8 mouse cellular contexts compared by ENCODE assay signal in the genomic region with DNA sequence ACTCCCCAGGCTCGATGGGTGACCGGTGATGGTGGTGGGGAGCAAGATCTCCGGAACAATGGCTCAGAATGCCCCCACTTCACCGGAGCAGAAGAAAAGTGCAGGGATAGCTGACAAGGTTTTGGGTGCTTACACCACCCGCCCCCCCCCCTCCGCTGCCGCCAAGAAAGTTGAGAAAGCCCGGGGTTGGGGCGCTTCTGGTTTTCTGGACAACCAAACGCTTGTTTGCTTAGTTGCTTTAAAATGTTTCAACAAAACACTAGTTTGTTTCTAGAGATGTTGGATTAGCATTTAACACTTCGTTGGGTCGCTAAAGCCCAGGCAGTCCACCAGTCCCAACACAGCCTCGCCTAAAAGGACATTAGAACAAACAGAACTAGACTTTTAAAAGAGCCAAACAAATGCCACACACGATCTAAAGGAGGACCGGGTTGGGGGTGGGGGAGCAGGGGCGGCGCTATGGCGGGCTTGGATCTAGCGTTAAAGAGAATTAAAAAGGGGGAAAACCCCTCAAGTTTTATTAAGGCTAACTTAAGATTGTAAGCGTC. TPM values are rescaled to one million over a fixed set of nuclear protein-coding genes. Genes with fewer than 3 reads are reported as not detected.
DNase-seq lines count a peak whose midpoint lies in the region; ATAC-seq and TF ChIP-seq lines count a peak whose summit lies in the region.

No protein-coding gene starts in this region.

- peaks cover 4% of the 10 kb centered on the region; the same call in 1 of the 2 replicates for H3K36me3 ChIP-seq in kidney, adult 2 months (ENCODE audit: control insufficient read depth, insufficient read depth, low read length)
- H3K36me3 ChIP-seq in ES-E14 (ENCODE audit: control insufficient read depth, insufficient read depth, low read length, poor library complexity, severe bottlenecking) = peaks cover 7% of the 10 kb centered on the region
- H3K36me3 ChIP-seq in forebrain, embryonic 14.5 days (ENCODE audit: control insufficient read depth, insufficient read depth, low read length) = no peaks in the 10 kb centered on the region
- no peaks in the 10 kb centered on the region; the same call in 1 of the 2 replicates for H3K36me3 ChIP-seq in liver, embryonic 11.5 days (ENCODE audit: control insufficient read depth, insufficient read depth, low read length)
- H3K36me3 ChIP-seq in stomach, embryonic 16.5 days (ENCODE audit: control insufficient read depth, insufficient read depth, low read length) = peaks cover 3% of the 10 kb centered on the region; the same call in 1 of the 2 replicates

- H3K4me3 ChIP-seq in kidney, adult 2 months (ENCODE audit: insufficient read depth, low read depth, low read length) = peak overlapping the region; percentile 50
- H3K4me3 ChIP-seq in ES-E14 (ENCODE audit: insufficient read depth in 1 of 2, low read depth in 1 of 2, low read length in 2 of 2, poor library complexity in 1 of 2, severe bottlenecking in 1 of 2) = peak overlapping the region; percentile 69 to 75
- H3K4me3 ChIP-seq in forebrain, embryonic 14.5 days (ENCODE audit: low read depth, low read length) = peak overlapping the region; percentile 62
- H3K4me3 ChIP-seq in liver, embryonic 11.5 days (ENCODE audit: low read depth, low read length) = peak overlapping the region; percentile 74
- peak overlapping the region; percentile 74 for H3K4me3 ChIP-seq in stomach, embryonic 16.5 days (replicated peaks; ENCODE audit: low read length)

- intact Hi-C loops in left cerebral cortex, postnatal 36 days (cut with DNase I) = loop anchor here (2.0 to 5.0 kb wide), 3 partner anchors 94 to 355 kb away; no protein-coding TSS in a partner anchor

- in situ Hi-C loops in ES-E14 (cut with MboI; ENCODE audit: low sequenced_read_pairs in 2 of 2, unreplicated experiment in 2 of 2) = no loop called here

- peaks cover 17% of the 10 kb centered on the region for H3K4me1 ChIP-seq in kidney, adult 2 months (ENCODE audit: control insufficient read depth, insufficient read depth, low read length)
- peaks cover 2 to 6% of the 10 kb centered on the region in 2 experiments; a peak in 3 of 4 replicates for H3K4me1 ChIP-seq in ES-E14 (ENCODE audit: control insufficient read depth in 2 of 2, insufficient read depth in 2 of 2, low read length in 2 of 2, poor library complexity in 1 of 2)
- peaks cover 23% of the 10 kb centered on the region for H3K4me1 ChIP-seq in forebrain, embryonic 14.5 days (ENCODE audit: control insufficient read depth, insufficient read depth, low read length)
- peaks cover 6% of the 10 kb centered on the region; the same call in 1 of the 2 replicates for H3K4me1 ChIP-seq in liver, embryonic 11.5 days (replicated peaks; ENCODE audit: control insufficient read depth, insufficient read depth, low read length)
- peaks cover 6% of the 10 kb centered on the region; the same call in 1 of the 2 replicates for H3K4me1 ChIP-seq in stomach, embryonic 16.5 days (ENCODE audit: control insufficient read depth, insufficient read depth, low read length)

- no peaks in the 10 kb centered on the region for H3K9me3 ChIP-seq in ES-E14 (ENCODE audit: control insufficient read depth, insufficient read depth, low read depth, low read length)
- H3K9me3 ChIP-seq in forebrain, embryonic 14.5 days (replicated peaks; ENCODE audit: control insufficient read depth, low read length) = no peaks in the 10 kb centered on the region
- no peaks in the 10 kb centered on the region for H3K9me3 ChIP-seq in liver, embryonic 11.5 days (ENCODE audit: control insufficient read depth, low read length)
- H3K9me3 ChIP-seq in stomach, embryonic 16.5 days (replicated peaks; ENCODE audit: control insufficient read depth, low read length) = no peaks in the 10 kb centered on the region

- peak overlapping the region; percentile 92 for H3K27ac ChIP-seq in kidney, adult 2 months (ENCODE audit: insufficient read depth, low read depth, low read length)
- peak overlapping the region; percentile 99 for H3K27ac ChIP-seq in ES-E14 (ENCODE audit: insufficient read depth, low read depth, low read length, poor library complexity, severe bottlenecking)
- H3K27ac ChIP-seq in forebrain, embryonic 14.5 days (ENCODE audit: low read depth, low read length) = peak overlapping the region; percentile 90
- H3K27ac ChIP-seq in liver, embryonic 11.5 days (ENCODE audit: low read depth, low read length) = peak overlapping the region; percentile 95
- peak overlapping the region; percentile 97 for H3K27ac ChIP-seq in stomach, embryonic 16.5 days (ENCODE audit: low read length)

- peak overlapping the region; percentile 94 for H3K4me2 ChIP-seq in forebrain, embryonic 14.5 days (ENCODE audit: low read length)
- H3K4me2 ChIP-seq in liver, embryonic 11.5 days = peak overlapping the region; percentile 92
- H3K4me2 ChIP-seq in stomach, embryonic 16.5 days (ENCODE audit: low read depth, low read length) = peak overlapping the region; percentile 85

- peak; percentile 45 for ATAC-seq in forebrain, embryonic 14.5 days
- ATAC-seq in liver, embryonic 11.5 days (replicated peaks; ENCODE audit: low FRiP score) = no peak
- 0 out of 2 replicates have a peak, but pooled peaks have one; percentile 7 for ATAC-seq in stomach, embryonic 16.5 days (ENCODE audit: insufficient read depth, low FRiP score)

- H3K27me3 ChIP-seq in kidney, adult 2 months (replicated peaks; ENCODE audit: control insufficient read depth, insufficient read depth, low read length) = no peaks in the 10 kb centered on the region
- peaks cover 14% of the 10 kb centered on the region; the same call in 1 of the 2 replicates for H3K27me3 ChIP-seq in forebrain, embryonic 14.5 days (replicated peaks; ENCODE audit: control insufficient read depth, insufficient read depth, low read length)
- peaks cover 16% of the 10 kb centered on the region for H3K27me3 ChIP-seq in liver, embryonic 11.5 days (replicated peaks; ENCODE audit: control insufficient read depth, insufficient read depth, low read length)
- H3K27me3 ChIP-seq in stomach, embryonic 16.5 days (ENCODE audit: control insufficient read depth, insufficient read depth, low read length) = no peaks in the 10 kb centered on the region

- no peak for TF ChIP-seq POLR2A in kidney, adult 2 months (IDR thresholded peaks at IDR 0.05; ENCODE audit: low read depth, low read length)

- no peak for TF ChIP-seq CTCF in kidney, adult 2 months (conservative IDR thresholded peaks at IDR 0.05; ENCODE audit: insufficient read depth, insufficient read length, low read depth, low read length)

- peak overlapping the region; percentile 96 for H3K9ac ChIP-seq in ES-E14 (ENCODE audit: insufficient read depth, low read depth, low read length, poor library complexity, severe bottlenecking)
- H3K9ac ChIP-seq in forebrain, embryonic 14.5 days (ENCODE audit: low read length) = peak overlapping the region; percentile 86
- peak overlapping the region; percentile 78 for H3K9ac ChIP-seq in liver, embryonic 11.5 days (ENCODE audit: low read depth, low read length)
- peak overlapping the region; percentile 92 for H3K9ac ChIP-seq in stomach, embryonic 16.5 days (ENCODE audit: low read length)

- DNase-seq in kidney, adult 2 months = no peak
- no peak for DNase-seq in kidney, adult 8-10 months
- DNase-seq in ES-E14 (ENCODE audit: low read depth, low spot score) = no peak
- DNase-seq in forebrain, embryonic 14.5 days (ENCODE audit: low spot score) = peak; percentile 75
- no peak for DNase-seq in liver, embryonic 11.5 days (ENCODE audit: low spot score)
- no peak for DNase-seq in left cerebral cortex, postnatal 36 days (ENCODE audit: low spot score in 2 of 2)
- DNase-seq in right cerebral cortex, postnatal 36 days (ENCODE audit: low spot score in 2 of 2) = no peak

- under 1% methylated on average over 20 of the region's 20 CpGs for WGBS in kidney, adult 2 months
- WGBS in forebrain, embryonic 14.5 days = 0% methylated on average over 20 of the region's 20 CpGs
- under 1% methylated on average over 20 of the region's 20 CpGs for WGBS in liver, embryonic 11.5 days
- WGBS in stomach, embryonic 16.5 days = under 1% methylated on average over 20 of the region's 20 CpGs

TF ChIP-seq in ES-E14, 5 proteins besides CTCF, POLR2A, EP300 and RAD21:
- TF ChIP-seq CHD2 (IDR thresholded peaks at IDR 0.05; ENCODE audit: low read depth, low read length) (no peak), MAFK (IDR thresholded peaks at IDR 0.05; ENCODE audit: insufficient read depth, low read depth, low read length) (no peak), ZNF384 (IDR thresholded peaks at IDR 0.05; ENCODE audit: low read depth, low read length) (no peak), ZC3H11A (IDR thresholded peaks at IDR 0.05; ENCODE audit: borderline replicate concordance, low read depth, low read length) (no peak), HCFC1 (IDR thresholded peaks at IDR 0.05; ENCODE audit: borderline replicate concordance, insufficient read depth, low read length) (peak; percentile 21; the same call in 1 of the 2 replicates)
TF ChIP-seq in ES-E14: peak in this region for 1.

RNA-seq across cellular contexts. Expression of gene Dusp6, which starts 0.6 kb away (rescaled TPM):
- polyA plus RNA-seq in kidney, adult 2 months (2012; rRNA removed) = 46.6 and 50.5 TPM in 2 replicates
- 44.7 and 83.0 TPM in 2 replicates for total RNA-seq in ES-E14 (2012; rRNA removed)
- polyA plus RNA-seq in forebrain, embryonic 14.5 days (2014; fragmentation: Nextera tagmentation; extraction: Ambion mirVana) = 34.1 and 40.1 TPM in 2 replicates
- 37.6 and 40.3 TPM in 2 replicates for polyA plus RNA-seq in liver, embryonic 11.5 days (2014; fragmentation: Nextera tagmentation; extraction: Ambion mirVana)
- 39.7 and 40.8 TPM in 2 replicates for polyA plus RNA-seq in stomach, embryonic 16.5 days (2015; fragmentation: Nextera tagmentation; extraction: Ambion mirVana)
- total RNA-seq in left cerebral cortex, postnatal 36 days (2021) = 100 to 1,000 TPM in 1 of 2 experiments, 10 to 100 TPM in 1; 72.3 to 107 TPM
